Mouse (Mus musculus): ENCODE results near the gene Gsdmc4.

DNA sequence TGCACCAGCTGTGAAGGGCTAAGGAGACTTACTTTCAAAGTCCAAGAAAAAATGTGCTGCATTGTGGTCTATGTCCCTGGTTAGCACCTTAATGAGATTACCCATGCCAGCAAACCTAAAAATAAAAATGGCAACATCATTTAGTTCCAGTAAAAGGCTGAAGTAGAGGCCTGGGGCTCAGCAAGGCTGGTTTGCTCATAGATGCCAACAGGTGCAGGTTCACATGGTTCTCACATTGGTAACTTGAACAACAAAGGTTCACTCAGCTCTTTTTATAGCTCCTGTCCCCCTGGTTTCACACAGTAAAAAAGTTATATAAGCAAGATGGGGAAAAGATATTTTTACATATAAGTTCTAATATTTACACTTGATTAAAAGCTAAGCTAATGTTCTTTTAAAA, 45.5 kb upstream of the Gsdmc4 start:
- no peak for TF ChIP-seq POLR2A (IDR thresholded peaks at IDR 0.05; ENCODE audit: low read depth, low read length)
- TF ChIP-seq CTCF (IDR thresholded peaks at IDR 0.05; ENCODE audit: borderline replicate concordance, insufficient read depth, low read length) = no peak

All from embryonic fibroblast, embryonic 13.5 days (primary cell).